Mouse (Mus musculus) kidney, postnatal 10 days (tissue): Measurements from ENCODE around the gene Igflr1.

Source experiments
- DNase-seq: peaks from one replicate; pipeline ENCODE4 v3.0.0; 2021; ENCODE audit warnings: mixed read lengths

Igflr1 gene

DNA sequence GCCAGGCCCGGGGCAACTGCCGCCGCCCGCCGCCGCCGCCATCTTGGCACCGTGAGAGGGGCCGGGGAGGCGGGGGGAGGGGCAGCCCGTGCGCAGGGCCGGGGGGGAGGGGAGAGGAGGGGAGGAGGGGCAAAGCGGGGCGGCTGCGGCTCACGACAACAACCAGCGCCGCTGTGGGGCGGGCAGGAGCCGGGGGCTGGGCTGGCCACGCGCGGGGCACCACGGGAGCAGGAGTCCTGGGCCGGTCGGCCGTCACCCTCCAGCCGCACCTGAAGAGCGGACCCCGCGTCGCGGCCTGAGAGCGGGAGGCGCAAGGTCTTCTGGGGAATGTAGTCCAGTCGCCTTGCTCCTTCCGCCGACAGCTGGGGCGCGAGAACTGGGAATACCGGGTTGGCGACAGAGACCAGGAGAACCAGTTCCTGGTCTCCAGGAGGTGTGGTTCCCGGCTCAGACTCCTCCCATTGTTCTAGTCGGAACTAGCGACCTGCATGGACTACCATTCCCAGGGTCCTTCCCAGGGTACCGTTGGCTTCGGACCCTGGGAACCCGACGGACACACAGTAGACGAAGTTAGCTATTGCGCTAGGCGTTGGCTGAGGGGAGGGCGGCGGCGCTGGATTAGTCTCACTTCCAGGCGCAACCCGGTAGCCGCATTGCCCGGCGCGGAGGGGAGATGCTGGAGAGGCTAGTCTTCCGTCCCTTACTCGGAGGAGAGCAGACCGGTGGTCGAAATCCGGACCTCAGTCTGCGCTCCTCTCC, 23.6 kb downstream of the Igflr1 start, which contains the start of gene Kmt2b:
Gene Kmt2b (minus strand): TSS at position 51 of the 759 bp plus-strand sequence.
- peak; percentile 97 for DNase-seq

DNA sequence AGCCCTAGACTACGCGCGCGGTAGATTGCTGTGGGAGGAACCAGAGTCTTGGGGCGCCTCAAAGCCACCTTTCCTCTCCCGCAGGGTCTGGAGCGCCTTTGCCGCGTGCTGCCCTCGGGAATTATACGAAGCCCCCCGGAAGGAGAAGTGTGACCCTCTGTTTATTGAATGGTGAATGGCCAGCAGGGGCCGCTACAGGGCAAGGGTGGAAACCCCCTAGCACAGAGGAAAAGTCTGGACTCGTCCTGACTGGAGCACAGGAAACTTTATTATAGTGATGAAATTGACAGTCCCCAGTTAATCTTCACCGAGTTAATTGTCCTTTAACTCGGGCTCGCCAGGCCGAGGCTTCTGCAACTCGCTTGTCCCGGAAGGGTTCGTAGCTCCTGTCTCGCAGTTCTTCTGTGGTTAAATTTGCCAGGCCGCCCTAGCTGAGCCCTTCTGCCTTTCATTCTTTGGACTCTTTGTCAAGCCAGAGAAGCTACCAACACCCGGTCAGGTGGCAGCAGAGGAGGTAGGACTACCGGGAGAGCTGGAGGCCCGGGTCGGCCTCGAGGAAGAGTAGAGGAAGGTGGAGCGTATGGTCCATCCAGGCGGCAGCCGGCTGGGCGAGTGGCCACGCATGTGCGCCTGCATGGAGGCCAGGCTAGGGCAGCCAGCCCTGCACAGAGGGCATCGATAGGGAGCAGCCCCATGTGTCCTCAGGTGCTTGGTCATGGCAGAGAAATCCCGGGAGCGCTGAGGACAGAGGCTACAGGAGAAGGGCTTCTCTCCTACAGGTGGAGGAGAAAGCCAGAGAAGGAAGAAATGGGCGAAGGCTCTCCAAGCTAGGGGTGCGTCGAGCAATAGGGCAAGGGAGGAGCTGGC, 24.4 kb downstream of the Igflr1 start:
- peak; percentile 94 for DNase-seq

DNA sequence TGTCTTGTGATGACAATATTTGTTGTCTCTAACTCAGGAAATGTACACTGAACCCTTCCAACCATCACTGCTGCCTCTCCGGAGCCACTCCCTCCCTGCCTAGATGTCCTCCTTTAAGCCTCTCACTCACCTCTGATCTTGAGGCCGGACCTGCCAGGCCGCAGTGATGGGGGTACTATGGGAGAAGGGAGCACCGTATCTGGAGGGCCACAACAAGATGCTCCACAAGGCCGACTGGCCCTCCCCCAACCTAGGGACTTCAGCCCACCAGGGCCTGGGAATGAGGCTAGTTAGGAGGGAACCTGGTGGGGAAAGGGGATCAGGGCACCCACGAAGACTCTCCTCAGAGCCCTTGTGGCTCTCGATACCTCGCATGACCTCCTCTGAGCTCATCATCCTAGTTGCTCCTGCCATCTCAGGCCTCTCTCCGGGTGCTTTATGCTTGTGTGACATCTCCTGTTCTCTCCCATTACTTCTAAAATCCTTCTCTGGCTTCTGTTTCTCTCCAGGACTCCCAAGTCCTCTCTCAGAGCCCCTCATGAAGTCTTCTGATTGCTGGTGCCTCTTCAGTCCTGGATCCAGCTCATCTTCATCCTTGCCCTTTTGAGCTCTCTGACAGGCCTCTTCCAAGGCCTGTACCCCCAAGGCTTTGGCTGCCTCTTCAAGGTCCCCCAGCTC, 25.8 kb downstream of the Igflr1 start:
- DNase-seq: no peak

DNA sequence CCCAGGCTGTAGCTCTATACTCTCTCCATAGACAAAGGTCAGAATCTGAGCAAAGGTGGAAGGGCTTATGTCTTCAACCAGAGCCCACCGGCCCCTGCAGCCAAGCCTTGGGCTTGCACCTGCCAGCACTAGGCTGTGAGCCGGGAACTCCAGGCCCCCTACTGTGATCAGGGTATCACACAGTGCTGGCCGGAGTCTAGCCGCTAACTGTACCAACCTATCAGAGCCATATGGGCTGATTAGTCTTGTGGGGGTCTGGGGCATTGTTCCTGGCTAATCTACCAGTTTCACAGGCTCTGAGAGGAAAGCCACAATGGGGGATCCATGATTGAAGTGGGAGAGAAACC, 26.4 kb downstream of the Igflr1 start:
- DNase-seq: no peak

DNA sequence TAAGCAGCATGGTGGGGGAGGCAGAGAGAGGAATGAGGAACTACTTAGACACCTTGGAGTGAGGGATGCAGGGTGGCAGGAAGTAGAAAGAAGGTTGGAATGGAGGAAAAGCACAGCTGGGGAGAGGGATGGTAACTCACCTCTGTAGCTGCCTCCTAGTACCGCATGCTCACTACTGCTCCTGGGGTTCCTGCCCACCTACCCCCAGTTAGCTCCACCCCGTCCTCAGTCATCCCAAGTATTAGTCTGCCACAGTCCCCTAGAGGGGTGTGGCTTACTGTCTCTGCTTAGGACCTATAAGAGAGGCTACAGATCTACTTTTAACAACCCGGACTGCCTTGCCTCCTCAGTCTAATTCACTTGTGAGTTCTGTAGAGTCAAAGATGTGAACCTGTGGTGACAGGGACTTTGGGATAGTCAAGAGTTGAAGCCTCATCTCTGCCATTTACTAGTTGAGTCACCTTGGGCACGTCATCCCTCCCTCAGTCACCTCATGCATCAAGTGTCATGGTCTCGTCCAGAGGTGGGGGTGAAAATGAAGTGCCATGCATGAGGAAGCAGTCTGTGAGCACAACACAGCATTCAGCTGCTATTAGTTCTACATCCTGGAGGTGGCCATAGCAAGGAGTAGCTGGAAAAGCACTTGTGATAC, 27.7 kb downstream of the Igflr1 start:
- DNase-seq: no peak

DNA sequence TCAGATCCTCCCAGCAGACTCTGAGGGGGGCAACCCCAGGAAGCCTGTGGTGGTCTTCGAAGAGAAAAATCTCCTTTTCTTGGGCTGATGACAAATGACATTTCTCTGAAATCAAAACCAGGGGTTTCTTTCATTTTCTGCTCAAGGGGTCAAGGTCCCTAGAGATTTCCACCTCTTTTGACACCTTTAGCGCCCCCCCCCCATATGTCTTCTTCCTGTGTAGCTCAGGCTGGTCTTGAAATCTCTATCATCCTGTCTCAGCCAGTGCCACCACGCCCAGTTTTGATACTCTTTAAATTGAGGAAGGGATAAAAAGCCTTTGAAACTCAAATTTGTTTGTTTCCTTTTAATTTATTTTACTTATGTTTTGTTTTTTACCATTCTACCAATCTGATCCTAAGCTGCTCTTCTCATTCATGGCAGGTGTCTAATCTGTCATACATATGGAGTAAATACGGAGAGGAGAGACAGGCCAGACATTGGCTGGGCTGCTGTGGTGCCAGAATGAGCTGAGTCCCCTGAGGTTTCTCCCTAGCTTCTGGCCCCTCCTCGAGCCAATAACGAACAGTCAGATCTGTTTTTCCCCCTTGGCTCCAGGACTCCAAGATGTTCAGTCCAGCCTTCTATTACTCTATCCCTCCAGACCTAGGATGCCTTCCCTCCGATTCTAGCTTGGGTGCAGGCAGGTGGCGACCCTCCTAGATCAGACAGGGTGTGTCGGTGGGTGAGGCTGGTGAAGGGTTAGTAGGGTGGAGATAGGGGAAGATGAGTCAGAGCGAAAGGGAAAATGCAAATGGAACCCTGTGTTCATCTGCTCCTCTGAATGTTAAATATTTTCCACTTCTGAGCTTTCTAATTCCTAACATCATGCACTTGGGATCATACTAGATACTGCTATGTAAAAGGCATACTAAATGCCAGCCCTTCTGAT, 28.6 kb downstream of the Igflr1 start:
- DNase-seq: no peak

DNA sequence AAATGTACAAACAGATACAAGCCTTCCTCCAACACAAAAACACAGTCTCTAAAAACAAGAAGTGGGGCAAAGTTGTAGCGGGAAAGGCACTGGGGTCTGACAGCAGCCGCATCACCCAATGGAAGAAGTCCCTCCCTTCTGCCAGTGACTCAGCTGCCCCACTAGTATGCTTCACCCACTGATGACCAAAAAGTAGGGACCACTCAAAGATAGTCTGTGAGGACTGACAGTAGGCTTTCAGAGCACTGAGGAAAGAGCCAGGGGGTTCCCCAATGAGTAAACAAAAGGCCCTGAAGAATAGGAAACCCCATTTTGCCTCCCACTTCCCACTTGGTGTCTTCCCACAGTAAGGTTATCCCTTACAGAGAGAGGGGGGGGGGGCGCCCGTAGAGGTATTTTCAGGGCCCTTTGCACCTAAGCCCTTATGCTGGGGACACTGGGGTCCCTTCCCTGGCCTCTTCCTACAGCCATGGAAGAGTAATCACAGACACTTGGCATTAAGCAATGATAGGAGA, 29.3 kb downstream of the Igflr1 start:
- DNase-seq: no peak

DNA sequence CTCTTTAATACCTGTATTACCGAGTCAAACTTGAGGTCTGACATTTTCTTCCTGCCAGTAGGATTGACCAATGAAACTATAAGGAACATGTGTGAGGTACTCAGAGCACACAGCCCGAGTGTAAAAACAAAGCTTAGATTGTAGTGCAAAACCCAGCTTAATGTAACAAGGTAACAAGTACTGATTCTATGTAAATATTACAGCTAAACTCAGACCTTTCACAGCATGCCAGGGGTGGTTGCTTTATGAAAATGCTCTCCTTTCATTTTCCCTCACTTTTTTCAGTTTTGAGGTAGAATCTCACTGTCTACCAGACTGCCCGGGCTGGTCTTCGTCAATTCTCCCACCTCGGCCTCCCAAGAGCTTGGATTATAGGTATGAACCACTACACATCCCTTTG, 30.9 kb downstream of the Igflr1 start:
- no peak for DNase-seq

DNA sequence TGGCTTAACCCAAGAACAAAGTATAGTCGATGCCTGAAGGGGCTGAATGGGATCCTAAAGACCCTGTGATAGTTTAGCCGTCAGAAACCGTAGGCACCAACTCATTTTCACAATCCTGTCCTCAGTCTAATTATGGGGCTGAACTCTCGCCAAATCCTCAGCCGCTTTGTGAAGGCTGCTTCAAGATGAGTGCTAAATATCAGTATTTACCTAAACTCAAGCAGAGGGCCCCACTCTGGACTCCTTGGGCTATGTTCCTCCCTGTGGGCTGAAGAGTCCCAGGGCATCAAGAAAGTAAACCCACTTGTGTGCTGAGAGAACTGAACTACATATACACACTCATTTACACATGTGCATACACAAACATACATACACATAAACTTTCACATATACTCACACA, 31.6 kb downstream of the Igflr1 start:
- DNase-seq: no peak

DNA sequence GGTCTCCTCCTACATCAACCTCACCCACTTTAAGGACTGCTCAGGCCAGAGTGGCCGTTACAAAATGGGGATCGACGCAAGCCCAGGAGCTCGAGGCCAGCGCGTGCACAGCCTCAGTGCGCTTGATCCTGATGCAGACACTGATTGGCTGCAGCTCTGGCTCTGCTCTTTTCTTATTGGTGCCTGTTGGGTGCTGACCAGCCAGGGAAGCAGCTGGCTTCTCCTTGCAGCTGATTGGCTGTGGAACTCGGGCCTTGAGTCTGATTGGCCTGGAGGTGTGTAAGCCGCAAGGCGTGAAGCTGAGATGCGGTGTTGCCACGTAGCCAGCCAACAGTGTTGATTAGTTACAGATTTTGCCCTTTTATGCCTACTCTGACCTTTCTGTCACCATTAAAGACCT, 33.6 kb downstream of the Igflr1 start, which contains the start of gene Zbtb32:
Gene Zbtb32 (minus strand): TSS at position 124 of the 400 bp plus-strand sequence.
- DNase-seq: peak; percentile 4

DNA sequence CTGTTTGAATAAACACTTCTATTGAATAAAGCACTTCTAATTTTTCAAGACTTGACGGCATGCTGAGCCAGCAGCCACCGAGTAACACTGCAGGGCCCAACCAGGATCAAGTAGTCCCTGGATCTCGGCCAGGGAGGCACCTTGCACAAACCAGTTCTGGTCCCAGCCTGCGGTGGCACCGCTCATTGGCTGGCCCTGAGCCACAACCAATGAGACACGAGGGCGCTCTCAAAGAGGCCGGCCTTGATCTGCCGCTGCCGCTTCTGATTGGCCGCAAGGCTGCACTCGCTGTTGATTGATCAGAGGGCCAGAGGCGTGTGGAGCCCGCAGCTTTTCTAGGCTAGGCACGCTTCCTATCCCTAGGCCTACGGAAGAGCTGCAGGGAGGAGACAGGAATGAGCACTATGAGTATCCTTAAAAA, 34.7 kb downstream of the Igflr1 start:
- peak; percentile 96 for DNase-seq

DNA sequence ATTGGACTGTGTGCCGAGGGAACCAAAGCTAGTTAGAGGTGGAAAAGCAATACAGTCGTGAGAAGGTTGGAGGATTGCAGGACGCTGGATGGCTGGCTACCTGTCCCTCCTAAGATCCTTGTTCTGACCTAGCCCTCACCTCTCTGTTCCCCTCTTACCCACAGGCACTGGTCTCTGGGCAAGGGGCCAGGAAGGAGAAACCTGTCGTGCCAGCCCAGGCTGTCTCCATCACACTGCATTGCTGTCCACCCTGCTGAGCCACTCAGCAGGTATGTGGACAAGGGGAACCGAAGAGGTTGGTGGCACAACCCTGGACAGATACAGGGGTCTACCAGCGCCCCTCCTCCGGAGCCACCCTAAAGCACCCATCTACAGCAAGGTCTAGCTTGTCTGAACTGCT, 35.4 kb downstream of the Igflr1 start:
- DNase-seq: peak; percentile 68

DNA sequence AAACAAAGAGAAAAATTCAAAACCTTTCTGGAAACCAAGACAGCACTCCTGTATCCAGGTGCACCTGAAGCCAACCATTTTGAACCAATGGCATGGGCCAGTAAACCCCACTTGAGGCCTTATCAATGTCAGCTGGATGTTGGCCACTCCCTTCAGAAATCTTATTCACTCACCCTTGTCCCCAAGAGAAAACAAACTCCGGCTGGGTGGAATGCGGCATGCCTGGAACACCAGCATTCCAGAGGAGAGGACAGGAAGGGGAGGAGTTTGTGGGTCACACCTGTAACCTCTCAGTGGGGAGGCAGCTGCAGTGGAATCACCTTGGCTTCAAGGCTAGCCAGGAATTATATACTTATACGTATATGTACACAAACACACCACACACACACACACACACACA, 37.4 kb downstream of the Igflr1 start:
- DNase-seq: peak; percentile 77

DNA sequence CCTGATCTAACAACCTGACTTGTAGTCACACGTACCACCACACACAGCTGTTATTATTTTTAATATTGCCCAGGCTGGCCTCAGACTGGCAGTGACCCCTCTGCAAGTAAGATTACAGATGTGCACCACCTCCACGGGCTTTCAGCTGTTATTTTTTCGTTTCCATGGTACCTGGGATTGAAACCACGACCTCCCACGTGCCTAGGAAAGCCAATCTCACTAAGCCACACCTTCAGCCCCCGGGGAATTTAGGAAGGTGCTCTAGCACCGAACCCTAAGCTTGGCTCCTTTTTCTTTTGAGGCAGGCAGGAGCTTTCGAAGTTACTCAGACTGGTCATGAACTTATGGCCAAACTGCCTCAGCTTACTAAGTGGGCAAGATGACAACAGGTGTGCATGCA, 39.2 kb downstream of the Igflr1 start:
- no peak for DNase-seq

DNA sequence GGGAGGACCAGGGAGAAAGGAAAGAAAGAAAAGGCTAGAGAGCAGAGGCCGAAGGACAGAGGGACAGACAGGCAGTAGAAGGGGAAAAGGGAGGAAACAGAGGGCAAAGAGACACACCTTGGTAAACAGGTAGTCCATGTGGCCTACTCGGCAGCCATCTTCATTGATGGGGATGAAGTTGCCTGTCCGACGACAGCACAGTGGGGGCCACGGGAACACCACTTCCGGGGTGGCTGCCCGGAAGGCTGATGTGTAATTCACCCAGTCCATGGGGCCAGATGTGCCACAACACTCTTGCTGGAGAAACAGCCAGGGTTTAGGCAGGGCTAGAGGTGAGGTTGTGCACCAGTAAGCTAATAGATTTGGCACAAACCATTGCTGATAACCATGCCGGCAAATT, 39.7 kb downstream of the Igflr1 start:
- DNase-seq: no peak

DNA sequence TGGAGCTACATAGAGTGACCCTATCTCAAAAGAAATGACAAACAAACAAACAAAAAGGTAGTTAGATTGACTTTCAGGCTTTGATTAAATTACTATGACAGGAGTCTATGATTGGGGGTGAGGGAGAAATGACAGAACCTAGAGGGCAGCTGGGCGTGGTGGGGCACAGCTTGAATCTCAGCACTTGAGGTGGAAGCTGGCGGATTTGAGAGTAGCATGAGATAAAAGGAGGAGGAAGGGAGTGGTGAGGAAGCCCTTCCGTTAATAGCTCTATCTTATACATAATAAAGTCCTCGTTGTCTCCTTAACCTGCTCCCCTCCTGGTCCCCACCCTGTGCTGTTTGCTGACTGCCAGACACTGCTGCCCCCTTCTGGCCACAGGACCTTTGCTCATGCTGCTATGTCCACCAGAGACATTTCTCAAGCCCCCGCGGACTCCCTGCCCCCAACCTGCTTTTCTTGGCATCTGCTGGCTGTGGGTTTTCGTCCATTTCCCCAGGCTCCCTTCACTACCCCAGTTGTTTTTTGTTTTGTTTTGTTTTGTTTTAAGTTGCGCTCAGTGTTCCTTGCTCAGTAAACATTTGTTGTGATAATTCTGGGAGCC, 42.6 kb downstream of the Igflr1 start:
- peak; percentile 82 for DNase-seq

DNA sequence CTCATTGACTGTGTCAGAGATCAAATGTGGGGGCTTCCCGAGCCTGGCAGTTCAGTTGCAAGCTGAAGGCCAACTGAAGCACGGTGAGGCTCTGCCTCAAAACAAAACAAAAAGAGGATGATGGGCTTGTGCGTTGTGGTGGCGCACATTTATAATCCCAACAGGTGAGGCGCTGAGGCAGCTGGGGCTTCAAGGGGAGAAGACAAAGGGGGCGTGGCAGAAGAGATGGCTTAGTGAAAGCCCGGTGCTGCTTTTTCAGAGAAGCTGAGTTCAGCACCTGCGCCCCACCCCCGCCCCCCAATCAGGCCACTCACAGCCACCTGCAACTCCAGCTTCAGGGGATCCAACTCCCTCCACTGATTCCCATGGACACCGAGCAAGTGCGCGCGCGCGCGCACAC, 43.2 kb downstream of the Igflr1 start:
- DNase-seq: no peak

DNA sequence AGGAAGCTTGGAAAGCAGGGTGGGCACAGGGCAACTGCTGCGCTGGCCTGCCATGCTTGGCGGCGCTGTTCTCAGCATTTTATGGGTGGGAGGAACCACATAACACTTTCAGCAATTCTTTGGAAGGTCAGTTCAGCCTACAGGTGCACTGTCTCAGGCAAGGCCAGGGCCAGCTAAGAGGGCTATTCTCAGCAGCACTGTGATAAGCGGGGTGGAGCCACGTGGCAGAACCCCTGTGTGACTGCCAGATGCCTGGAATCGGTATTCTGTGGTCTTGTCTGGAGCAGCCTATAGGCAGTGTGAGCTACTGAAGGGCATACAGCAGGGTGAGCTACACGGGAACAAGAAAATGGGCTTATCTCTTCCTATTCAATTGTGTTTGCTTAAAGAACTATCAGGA, 44.8 kb downstream of the Igflr1 start:
- no peak for DNase-seq

DNA sequence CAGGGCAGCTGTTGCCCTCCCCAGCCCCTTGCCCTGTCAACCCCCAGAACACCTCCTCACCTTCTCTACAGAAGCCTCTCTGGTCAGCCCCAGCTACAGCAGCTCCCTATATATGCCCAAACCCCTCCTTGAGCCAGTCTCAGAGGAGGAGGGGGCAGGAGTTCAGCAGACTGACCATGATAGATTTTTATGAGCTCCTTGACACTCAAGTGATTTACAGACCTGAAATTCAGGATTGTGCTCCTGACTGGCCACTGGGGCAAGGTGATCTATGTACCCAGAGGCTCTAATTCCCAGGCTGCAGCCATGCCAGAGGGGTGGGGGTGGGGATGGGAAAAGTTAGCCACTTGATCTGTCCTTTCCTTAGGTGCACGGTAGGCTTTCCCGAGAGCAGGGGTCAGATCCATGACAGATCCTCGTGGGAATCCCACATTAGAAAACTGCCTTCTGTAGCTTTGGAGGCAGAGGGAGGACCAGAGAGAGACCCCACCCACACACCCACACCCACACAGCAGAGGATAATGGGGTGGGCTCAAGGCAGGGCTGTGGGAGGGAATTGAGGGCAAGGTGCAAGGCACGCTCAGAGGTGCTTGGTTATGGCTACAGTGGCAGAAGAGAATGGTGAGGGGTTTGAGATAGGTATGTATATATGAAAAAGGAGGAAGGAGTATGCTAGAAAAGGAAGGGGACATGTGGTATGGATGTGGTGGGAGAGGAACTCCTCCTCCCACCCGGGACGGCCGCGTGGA, 47.6 kb downstream of the Igflr1 start, which contains the start of gene Upk1a:
Gene Upk1a (minus strand): TSS at position 194 of the 749 bp plus-strand sequence.
- no peak for DNase-seq

DNA sequence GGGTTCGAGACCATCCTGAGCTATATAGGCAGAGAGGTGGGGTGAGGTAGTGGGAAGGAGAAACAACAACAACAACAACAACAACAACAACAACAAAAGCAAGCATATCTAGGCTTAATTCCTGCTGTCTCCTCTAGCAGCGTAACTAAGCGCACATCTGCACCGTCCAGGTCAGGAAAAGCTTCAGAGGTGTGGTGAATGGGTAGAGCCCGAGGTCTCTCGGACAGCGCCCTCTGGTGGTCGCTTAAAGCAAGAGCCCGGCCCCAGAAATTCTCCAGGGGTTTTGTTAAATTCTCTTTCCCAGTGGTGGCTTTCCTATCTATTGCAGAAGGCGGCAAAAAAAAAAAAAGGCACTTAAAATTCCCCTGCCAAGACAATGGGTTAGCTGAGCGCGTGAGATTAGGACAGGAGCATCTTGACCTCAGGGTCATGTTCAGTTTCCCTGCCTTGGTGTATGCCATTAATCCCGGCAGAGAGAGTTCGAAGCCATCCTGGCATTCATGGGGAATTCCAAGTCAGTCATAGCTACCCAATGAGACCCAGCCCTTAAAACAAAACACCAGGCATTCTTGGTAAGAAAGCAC, 48.4 kb downstream of the Igflr1 start:
- peak; percentile 81 for DNase-seq
